Mouse (Mus musculus): ENCODE results near the gene Gm20715.

GRCm38 (mm10) chr7:6455868-6456267, 45.8 kb downstream of the Gm20715 start, which contains the start of gene Olfr1336:
- TF ChIP-seq POLR2A (IDR thresholded peaks at IDR 0.05; ENCODE audit: borderline replicate concordance, control insufficient read depth, low read depth, low read length), result no peak
- TF ChIP-seq CTCF (IDR thresholded peaks at IDR 0.05; ENCODE audit: control insufficient read depth, insufficient read depth, low read length), result no peak
